Mouse (Mus musculus) bone marrow, adult 2 months (tissue): Measurements from ENCODE around the gene Agtpbp1. TPM values are rescaled to one million over a fixed set of nuclear protein-coding genes. Genes with fewer than 3 reads are reported as not detected.
"Not testable (repeated sequence)": the region's sequence is repeated elsewhere in the genome, so short reads cannot be mapped to it uniquely, and the experiment has no call there.

Experiments used
- H3K27ac ChIP-seq: fragments of 200-500 bp; 2 replicates; pipeline ENCODE4 v1.5.1; 2012; ENCODE audit warnings: low read depth, mild to moderate bottlenecking, control low read depth, inconsistent platforms, low read length; ENCODE audit not compliant: control insufficient read depth, poor library complexity, insufficient read depth
- H3K4me1 ChIP-seq: fragments of 200-500 bp; 2 replicates; pipeline ENCODE4 v1.6.1; 2011; ENCODE audit warnings: low read length; ENCODE audit not compliant: control insufficient read depth, insufficient read depth
- H3K4me3 ChIP-seq: fragments of 200-500 bp; replicated peaks from 2 replicates; pipeline ENCODE3; 2011; ENCODE audit warnings: mild to moderate bottlenecking, low read depth, low read length, control low read depth; ENCODE audit not compliant: control insufficient read depth
- CTCF ChIP-seq: fragments of 200-500 bp; IDR thresholded peaks from 2 replicates; pipeline ENCODE4 v1.5.1; 2011; ENCODE audit warnings: low read length, control low read depth; ENCODE audit not compliant: control insufficient read depth, insufficient read depth
- POLR2A ChIP-seq: fragments of 200-500 bp; IDR thresholded peaks from 2 replicates; pipeline ENCODE4 v1.6.1; 2011; ENCODE audit warnings: low read depth, mild to moderate bottlenecking, control low read depth, low read length, borderline replicate concordance; ENCODE audit not compliant: control insufficient read depth
- WGBS: fragments of 180-500 bp; shearing (Covaris S2); methylation state at CpG from one replicate; pipeline ENCODE4 v1.1.7; 2018; 5-methylcytosine and 5-hydroxymethylcytosine counted together
- polyA plus RNA-seq: library from polyadenylated mRNA; stranded (reverse); fragments of >200 nt; gene quantifications from 2 replicates; pipeline ENCODE4 v1.2.4, GENCODE M21; 2011; ENCODE audit warnings: low replicate concordance; ENCODE audit not compliant: missing spikeins, insufficient read depth, insufficient read length

Agtpbp1 gene
- polyA plus RNA-seq, 1 experiment = 56.6 TPM

DNA sequence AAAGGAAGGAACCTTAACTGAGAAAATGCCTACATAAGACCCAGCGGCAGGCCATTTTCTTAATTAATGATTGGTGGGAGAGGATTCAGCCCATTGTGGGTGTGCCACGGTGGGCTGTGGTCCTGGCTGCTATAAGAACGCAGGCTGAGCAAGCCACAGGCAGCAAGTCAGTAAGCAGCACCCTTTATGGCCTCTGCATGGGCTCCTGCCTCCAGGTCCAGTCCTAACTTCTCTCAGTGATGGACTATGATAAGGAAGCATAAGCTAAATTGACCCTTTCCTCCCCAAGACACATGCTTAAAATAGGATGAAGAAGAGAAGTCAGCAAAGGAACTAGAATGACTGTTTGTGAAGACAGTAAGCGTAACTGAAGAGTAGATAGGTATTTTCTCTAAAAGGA is 30.1 kb upstream of the Agtpbp1 start:
- Histone ChIP-seq H3K4me1 (no peaks in the 10 kb centered on the region; the same call in 1 of the 2 replicates), H3K4me3 (no peak overlapping the region), H3K27ac (no peak overlapping the region)
- TF ChIP-seq POLR2A = no peak
- no peak for TF ChIP-seq CTCF
- 89% methylated on average over 4 of the region's 4 CpGs for WGBS

DNA sequence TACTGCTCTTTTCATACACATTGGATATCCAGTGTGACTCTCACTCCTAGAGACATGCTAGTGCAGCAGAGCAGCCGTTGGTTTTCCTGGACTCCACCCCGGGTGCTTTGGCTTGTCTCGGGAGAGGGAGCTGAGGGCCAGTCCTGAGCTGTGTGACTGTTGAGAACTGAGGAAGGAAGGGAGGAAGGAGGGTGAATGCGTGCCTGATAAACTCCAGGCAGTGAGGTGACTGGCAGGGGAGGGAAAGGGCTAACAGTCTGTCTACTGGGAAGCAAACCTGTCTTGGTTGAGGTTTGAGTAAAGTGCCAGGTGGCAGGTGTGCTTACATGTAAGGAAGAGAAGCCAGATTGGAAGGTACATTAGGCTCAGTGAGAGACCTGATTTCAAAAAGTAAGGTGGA is 28.8 kb upstream of the Agtpbp1 start:
- H3K4me1 ChIP-seq = no peaks in the 10 kb centered on the region
- WGBS = 62% methylated on average over 4 of the region's 4 CpGs
- H3K4me3 ChIP-seq = no peak overlapping the region
- no peak overlapping the region for H3K27ac ChIP-seq
- TF ChIP-seq POLR2A (no peak), CTCF (no peak)

DNA sequence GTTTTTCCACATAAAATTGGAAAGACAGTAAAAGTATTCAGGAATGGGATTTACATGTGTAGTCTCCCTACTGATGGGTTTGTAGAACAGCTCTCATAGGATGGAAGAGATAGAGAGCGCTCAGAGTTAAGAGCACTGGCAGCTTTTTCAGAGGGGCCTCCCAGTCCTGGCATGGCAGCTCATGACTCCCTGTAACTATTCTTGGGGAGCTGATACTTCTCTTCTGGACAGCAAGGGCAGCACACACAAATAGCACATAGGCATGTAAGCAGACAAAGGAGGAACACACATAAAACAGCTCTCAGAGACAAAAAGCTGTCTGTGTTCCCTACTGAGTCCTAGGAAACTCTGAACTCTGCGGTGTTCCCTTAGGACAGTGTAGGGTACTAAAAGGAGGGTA is 25.4 kb upstream of the Agtpbp1 start:
- WGBS = 92% methylated on average over 2 of the region's 2 CpGs
- Histone ChIP-seq H3K4me1 (no peaks in the 10 kb centered on the region), H3K4me3 (no peak overlapping the region), H3K27ac (no peak overlapping the region)
- TF ChIP-seq POLR2A (no peak), CTCF (no peak)

DNA sequence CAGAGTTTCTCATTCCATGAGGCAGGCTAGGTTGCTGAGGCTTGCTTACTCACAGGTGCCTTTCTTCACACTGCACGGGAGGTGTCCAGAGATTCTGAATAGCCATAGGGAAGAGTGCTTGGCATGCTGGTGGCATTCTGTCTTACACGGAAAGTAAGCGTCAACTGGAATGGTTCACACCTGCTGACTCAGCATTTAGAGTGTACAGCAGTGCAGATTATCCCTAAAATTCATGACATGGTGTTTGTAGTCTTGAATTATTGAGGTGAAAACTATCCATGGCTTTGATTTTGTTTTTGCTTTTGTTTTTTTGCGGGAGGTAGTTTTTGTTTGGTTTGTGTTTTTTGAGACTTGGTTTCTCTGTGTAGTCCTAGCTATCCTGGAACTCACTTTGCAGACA is 24.9 kb upstream of the Agtpbp1 start:
- TF ChIP-seq CTCF (no peak), POLR2A (no peak)
- Histone ChIP-seq H3K4me3 (no peak overlapping the region), H3K4me1 (no peaks in the 10 kb centered on the region), H3K27ac (no peak overlapping the region)
- WGBS = 92% methylated on average over 4 of the region's 4 CpGs

DNA sequence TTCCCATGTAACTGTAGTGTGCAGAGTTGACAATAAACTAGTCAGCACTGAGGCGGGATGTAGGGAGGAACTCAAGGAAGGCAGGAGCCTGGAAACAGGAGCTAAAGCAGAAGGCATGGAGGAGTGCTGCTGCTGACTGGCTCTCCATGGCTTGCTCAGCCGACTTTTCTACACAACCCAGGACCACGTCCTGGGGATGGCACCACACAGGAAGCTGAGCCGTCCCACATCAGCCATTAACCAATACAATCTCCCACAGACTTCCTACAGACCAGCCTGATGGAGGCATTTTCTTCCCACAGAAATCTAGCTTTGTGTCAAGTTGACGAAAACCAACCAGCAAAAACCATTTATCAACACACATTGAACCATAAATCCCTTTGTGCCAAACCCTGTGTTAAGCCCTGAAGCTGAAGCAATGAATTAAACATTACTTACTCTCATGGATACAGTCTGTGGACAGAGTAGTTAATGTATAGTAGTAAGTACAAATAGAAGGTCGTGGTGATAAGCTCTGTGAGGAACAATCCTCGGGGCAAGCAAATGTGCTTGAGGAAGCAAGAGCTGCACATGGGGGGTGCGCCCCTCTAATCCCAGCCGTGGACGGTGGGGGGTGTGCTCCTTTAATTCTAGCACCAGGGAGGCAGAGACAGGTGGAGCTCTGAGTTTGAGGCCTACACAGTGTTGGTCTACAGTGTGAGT is 20.3 kb upstream of the Agtpbp1 start:
- Histone ChIP-seq H3K4me1 (no peaks in the 10 kb centered on the region), H3K27ac (no peak overlapping the region), H3K4me3 (no peak overlapping the region)
- TF ChIP-seq POLR2A (no peak), CTCF (no peak)
- 69% methylated on average over 10 of the region's 10 CpGs for WGBS

DNA sequence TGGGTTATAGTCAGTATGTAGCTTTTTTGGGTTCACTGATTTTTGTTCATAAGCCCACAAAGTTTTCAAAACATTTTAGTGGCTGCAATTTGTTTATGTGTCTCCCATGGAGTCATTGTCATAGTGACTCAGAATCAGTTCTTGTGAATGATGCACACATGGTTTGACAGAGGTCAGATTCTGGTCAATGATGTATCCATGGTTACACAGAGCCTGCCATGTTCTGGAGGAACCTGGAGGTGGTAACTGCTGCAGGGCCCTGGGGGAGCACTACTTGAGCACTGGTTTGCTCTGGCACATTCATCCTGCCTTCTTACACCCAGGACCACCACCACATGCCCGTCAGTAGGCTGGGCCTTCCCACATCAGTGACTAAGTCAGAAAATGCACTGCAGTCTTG is 19.5 kb upstream of the Agtpbp1 start:
- WGBS = 86% methylated on average over 1 of the region's 1 CpGs
- TF ChIP-seq CTCF = no peak
- no peak for TF ChIP-seq POLR2A
- H3K27ac ChIP-seq = no peak overlapping the region
- no peak overlapping the region for H3K4me3 ChIP-seq
- no peaks in the 10 kb centered on the region for H3K4me1 ChIP-seq

DNA sequence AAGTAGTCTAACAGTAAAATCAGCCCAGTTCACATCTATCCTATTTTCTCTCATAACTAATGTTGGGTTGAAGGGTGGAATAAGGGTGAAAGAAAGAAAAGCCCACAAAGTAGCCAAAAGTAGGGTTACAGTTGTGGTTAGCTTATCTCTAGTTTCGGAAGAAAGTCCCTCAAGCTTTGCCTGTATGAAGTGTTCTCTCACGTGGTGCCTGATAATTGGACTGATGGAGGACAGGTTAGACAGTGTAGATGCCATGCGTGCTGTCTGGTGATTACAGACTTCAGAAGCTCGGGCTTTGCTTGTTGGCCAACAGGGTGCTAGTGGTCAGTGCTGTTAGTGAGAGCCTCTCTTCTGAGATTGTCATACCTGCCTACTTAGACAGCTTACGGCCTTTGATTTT is 18.1 kb upstream of the Agtpbp1 start:
- H3K4me3 ChIP-seq = no peak overlapping the region
- no peaks in the 10 kb centered on the region for H3K4me1 ChIP-seq
- WGBS = 65% methylated on average over 5 of the region's 5 CpGs
- TF ChIP-seq CTCF = no peak
- no peak for TF ChIP-seq POLR2A
- no peak overlapping the region for H3K27ac ChIP-seq

DNA sequence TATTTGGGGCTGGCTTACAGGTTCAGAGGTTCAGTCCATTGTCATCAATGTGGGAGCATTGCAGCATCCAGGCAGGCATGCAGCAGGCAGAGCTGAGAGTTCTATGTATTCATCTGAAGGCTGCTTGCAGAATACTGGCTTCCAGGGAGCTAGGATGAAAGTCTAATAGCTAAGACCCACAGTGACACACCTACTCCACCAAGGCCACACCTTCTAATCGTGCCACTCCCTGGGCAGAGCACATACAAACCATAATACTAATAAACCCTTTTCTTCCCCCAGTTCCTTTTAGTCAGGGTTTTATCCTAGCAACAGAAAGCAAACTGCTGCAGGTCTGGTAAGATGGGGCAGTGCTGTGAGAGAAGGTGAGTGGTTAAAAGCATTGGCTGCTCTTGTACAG is 7.6 kb upstream of the Agtpbp1 start:
- no peak overlapping the region for H3K27ac ChIP-seq

DNA sequence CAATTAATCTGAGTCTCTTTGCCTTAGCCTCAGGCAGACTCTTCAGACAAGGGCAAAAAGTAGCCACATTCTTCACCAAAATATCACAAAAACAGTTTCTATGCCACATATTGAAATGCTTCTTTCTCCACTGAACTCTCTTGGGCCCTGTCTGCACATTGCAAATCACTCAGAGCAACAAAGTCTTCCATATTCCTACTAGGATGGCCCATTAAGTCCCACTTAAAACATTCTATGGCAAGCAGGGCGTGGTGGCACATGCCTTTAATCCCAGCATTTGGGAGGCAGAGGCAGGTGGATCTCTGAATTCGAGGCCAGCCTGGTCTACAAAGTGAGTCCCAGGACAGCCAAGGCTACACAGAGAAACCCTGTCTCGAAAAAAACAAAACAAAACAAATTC is 7.0 kb upstream of the Agtpbp1 start:
- H3K4me1 ChIP-seq, H3K27ac ChIP-seq, H3K4me3 ChIP-seq: not testable (repeated sequence)
- 81% methylated on average over 3 of the region's 3 CpGs for WGBS

More for the DNA sequence above, 7.6 kb upstream of the Agtpbp1 start:
- 67% methylated on average over 1 of the region's 1 CpGs for WGBS
- H3K4me1 ChIP-seq = no peaks in the 10 kb centered on the region; the same call in 1 of the 2 replicates
- TF ChIP-seq POLR2A (no peak), CTCF (no peak)
- no peak overlapping the region for H3K4me3 ChIP-seq
